Mouse (Mus musculus) brain, embryonic 14.5 days (tissue): ENCODE results near the gene AI467606.

Experiments
- CTCF ChIP-seq: fragments of 200-500 bp; IDR thresholded peaks from 2 replicates; pipeline ENCODE4 v1.5.1; 2012; ENCODE audit warnings: inconsistent platforms, mild to moderate bottlenecking, moderate library complexity, borderline replicate concordance; ENCODE audit not compliant: insufficient read depth, insufficient read length; ENCODE audit errors: extremely low read depth
- POLR2A ChIP-seq: fragments of 200-500 bp; IDR thresholded peaks from 2 replicates; pipeline ENCODE4 v1.6.1; 2012; ENCODE audit warnings: mild to moderate bottlenecking, inconsistent platforms, borderline replicate concordance; ENCODE audit not compliant: poor library complexity, insufficient read depth, insufficient read length, severe bottlenecking; ENCODE audit errors: extremely low read depth

DNA sequence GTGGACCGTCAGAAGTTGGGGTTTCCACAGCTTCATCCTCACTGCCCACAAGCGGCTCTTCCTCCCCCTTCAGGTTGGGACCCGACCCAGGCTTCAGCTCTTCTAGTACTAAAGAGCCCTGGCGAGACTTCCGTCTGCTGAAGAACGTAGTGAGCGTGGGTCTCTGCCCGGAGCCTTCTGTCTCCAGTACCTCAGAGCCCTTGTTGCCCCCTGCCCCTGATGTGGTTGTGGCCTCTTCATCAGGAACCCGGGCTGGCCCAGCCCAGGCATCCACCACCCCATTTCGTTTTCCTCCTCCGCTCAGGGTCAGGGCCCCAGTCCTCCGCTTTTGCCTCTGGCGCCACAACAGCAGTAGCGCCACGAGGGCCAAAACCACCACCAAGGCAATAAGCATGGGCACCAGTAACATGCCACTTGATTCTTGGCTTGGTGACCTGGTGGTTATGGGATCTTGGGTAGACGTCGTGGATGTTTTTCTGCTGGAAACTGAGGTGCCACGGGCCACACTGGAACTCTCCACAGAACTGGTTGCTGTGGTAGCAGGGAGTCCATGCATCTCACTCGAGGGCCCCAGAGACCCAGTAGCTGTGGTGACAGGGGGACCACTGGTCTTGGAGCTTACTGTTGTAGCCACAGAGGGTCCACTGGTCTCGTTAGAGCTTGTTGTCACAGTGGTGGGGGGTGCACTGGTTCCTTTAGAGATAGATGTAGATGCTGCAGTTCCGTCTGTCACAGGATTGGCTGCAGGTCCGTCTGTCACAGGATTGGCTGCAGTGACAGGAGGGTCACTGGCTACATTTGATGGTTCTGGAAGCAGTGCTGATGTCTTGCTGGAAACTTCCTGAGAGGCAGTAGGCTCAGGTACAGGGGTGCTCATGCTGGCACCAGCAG lies 45.3 kb downstream of the AI467606 start:
- TF ChIP-seq POLR2A: no peak
- no peak for TF ChIP-seq CTCF
